Mouse (Mus musculus): ENCODE measurements around the gene Ryr3. TPM values are rescaled to one million over a fixed set of nuclear protein-coding genes. Genes with fewer than 3 reads are reported as not detected.

The Ryr3 gene
- polyA plus RNA-seq, 1 experiment from 2014 or later: 2.4 TPM

DNA sequence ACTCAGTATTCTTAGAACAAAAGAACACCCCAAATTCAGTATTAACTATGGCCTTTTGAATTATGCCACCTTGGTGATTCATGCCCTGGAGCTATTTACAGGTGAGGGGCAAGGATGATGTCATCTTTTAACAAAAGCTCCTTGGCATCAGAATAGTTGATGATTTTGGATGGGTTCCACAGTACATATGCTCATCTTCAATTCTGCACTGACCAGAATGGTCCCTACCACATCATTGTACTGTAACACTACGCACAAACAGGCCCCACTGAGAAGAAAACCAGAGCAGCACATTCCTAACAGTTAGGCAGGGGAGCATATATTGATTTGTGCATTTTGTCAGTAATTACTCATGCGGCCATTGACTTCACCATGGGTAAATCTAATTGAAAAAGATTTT is 335.1 kb downstream of the Ryr3 start:
- Histone ChIP-seq H3K4me2 (no peak overlapping the region), H3K27me3 (no peaks in the 10 kb centered on the region), H3K9ac (no peak overlapping the region), H3K27ac (no peak overlapping the region), H3K4me3 (no peak overlapping the region), H3K36me3 (no peaks in the 10 kb centered on the region), H3K4me1 (no peaks in the 10 kb centered on the region), H3K9me3 (no peaks in the 10 kb centered on the region)
- ATAC-seq (ENCODE audit: borderline replicate concordance, extremely low read depth, low FRiP score, low TSS enrichment): no peak
- 91% methylated on average over 2 of the region's 2 CpGs for WGBS

DNA sequence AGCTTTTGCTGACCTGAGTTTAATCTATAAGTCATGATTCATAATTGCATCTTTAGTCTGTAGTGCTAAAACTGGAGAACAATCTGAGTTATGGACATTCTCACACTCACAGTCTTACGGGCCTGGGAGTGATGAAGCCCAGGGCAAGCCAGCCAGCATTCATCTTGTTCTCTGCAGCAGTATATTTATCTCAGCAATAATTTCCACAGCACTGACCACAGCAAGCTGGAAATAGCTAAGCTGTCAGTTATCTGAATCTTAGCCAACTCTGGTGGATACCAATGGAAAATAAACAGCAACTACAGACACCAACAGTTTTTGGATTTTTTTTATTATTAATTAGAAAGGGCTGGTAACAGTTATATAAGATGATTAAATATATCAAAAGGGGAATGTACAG is 335.5 kb downstream of the Ryr3 start:
- H3K9me3 ChIP-seq: no peaks in the 10 kb centered on the region
- 50% methylated on average over 1 of the region's 1 CpGs for WGBS
- H3K9ac ChIP-seq: no peak overlapping the region
- H3K27ac ChIP-seq: no peak overlapping the region
- H3K4me2 ChIP-seq: no peak overlapping the region
- no peak for ATAC-seq (ENCODE audit: borderline replicate concordance, extremely low read depth, low FRiP score, low TSS enrichment)
- no peaks in the 10 kb centered on the region for H3K27me3 ChIP-seq
- H3K4me3 ChIP-seq: no peak overlapping the region
- no peaks in the 10 kb centered on the region for H3K4me1 ChIP-seq
- H3K36me3 ChIP-seq: no peaks in the 10 kb centered on the region

DNA sequence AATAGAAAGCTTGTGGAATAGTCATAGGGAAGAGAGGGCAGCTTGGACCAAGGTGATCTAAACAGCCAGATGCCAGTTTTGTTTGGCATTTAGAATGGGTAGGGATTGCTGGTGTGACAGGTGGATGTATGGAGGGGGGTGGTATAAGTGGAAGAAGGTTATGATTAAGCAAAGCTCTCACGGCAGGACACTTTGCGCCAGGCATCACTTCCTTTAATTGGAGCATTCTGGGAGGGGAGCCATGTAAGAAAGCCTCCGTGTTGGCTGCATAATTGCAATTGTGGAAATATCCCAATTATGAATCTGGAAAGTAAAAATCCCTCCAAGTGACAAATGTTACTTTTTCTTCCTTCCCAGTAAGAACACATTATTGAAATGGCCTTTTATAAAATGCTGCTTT is 339.5 kb downstream of the Ryr3 start:
- 75% methylated on average over 3 of the region's 3 CpGs for WGBS

DNA sequence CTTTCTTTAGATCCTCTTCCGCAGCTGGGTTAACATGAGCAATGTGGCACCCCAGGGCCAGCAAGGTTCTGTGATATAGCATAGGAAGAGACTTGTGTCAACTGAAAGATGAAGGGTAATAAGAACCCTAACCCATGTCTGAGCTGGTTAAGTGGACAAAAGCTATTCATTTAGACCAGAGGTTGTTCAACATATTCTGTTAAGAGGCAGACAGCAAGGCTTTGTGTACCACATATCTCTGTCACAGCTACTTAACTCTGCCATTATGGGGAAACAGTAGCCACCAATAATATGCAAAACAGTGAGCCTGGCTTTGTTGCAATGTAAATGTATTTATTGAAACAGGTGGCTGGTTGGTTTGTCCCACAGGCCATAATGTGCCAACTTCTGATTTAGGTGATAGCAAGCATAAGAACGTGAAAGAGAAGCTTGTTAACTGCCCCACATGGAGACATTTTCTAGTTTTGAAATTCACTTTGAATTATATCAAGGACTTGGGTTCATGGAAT is 350.8 kb downstream of the Ryr3 start:
- Histone ChIP-seq H3K27me3 (no peaks in the 10 kb centered on the region), H3K4me2 (no peak overlapping the region), H3K4me1 (no peaks in the 10 kb centered on the region), H3K9me3 (no peaks in the 10 kb centered on the region), H3K9ac (no peak overlapping the region), H3K36me3 (no peaks in the 10 kb centered on the region), H3K27ac (no peak overlapping the region), H3K4me3 (no peak overlapping the region)
- 88% methylated on average over 2 of the region's 2 CpGs for WGBS
- ATAC-seq (ENCODE audit: borderline replicate concordance, extremely low read depth, low FRiP score, low TSS enrichment): no peak

More for the DNA sequence above, 339.5 kb downstream of the Ryr3 start:
- no peak overlapping the region for H3K4me2 ChIP-seq
- no peak for ATAC-seq (ENCODE audit: borderline replicate concordance, extremely low read depth, low FRiP score, low TSS enrichment)
- no peaks in the 10 kb centered on the region for H3K4me1 ChIP-seq
- H3K27ac ChIP-seq: no peak overlapping the region
- H3K4me3 ChIP-seq: no peak overlapping the region
- H3K9me3 ChIP-seq: no peaks in the 10 kb centered on the region
- H3K9ac ChIP-seq: no peak overlapping the region
- H3K27me3 ChIP-seq: no peaks in the 10 kb centered on the region
- no peaks in the 10 kb centered on the region for H3K36me3 ChIP-seq

DNA sequence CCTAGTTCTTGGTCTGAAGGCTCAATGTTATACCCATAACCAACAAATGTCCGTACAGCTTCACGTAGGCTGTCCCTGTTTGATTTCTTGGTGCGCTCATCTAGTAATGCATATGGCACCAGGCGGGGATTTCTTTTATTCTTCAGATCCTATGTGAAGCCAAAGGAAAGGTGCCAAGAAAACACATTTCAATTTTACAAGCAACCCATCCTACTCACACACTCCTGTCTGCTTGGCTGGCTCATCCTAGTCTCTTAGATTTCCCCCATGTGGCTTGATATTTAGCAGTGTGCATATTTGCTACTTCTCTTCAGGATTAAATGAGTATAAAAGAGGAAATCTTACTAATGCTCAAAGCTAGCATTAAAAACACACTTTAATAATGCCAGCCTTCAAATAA is 355.1 kb downstream of the Ryr3 start:
- Histone ChIP-seq H3K9ac (no peak overlapping the region), H3K4me3 (no peak overlapping the region), H3K4me2 (no peak overlapping the region), H3K36me3 (no peaks in the 10 kb centered on the region), H3K4me1 (no peaks in the 10 kb centered on the region), H3K27me3 (no peaks in the 10 kb centered on the region), H3K27ac (no peak overlapping the region), H3K9me3 (no peaks in the 10 kb centered on the region)
- WGBS: 93% methylated on average over 4 of the region's 4 CpGs
- ATAC-seq (ENCODE audit: borderline replicate concordance, extremely low read depth, low FRiP score, low TSS enrichment): no peak

DNA sequence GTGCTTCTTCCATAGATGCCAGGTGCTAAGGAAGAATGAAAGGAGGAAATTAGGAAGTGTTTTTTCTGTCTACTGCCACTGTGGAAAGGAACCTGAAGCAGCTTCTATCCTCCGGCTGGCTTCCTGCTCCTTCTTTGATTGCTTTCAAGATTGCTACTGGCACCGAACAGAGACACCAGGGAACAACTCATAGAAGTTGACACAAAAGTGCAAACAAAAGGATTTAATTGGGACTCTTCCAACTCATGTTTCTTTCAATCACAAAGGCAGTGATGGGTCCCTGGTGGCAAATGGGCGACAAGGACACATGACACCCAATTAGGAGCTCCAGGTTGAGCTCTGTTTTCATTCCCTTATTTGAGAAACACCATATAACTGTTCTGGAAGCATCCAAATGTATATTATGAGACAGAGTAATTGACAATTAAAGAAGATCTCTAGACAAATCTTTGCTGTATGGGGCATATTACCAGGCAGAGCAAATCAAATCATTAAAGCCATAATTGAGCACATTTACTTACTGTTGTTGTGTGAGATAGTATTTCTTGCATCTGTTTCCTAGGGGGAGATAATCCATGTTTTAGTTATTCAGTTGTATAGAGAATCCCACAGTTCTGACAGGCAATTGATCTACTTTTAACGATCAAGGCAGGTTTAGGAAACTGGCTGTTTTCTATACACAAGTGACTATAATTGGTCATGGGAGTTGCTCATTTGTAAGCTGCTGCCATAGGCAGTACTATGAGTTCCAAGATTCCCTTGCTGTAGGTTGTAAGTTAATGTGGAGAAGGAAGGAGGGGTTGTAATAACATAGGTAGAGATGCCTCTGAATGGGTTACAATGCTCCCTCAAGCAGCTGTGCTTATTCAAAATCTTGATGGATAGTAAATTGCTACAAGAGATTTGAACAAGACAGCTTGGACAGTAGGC is 371.0 kb downstream of the Ryr3 start:
- H3K4me2 ChIP-seq: no peak overlapping the region
- no peaks in the 10 kb centered on the region for H3K4me1 ChIP-seq
- no peak overlapping the region for H3K27ac ChIP-seq
- no peaks in the 10 kb centered on the region for H3K27me3 ChIP-seq
- H3K9me3 ChIP-seq: no peaks in the 10 kb centered on the region; the same call in 1 of the 2 replicates
- H3K36me3 ChIP-seq: no peaks in the 10 kb centered on the region
- H3K4me3 ChIP-seq: no peak overlapping the region
- 60% methylated on average over 4 of the region's 4 CpGs for WGBS
- no peak overlapping the region for H3K9ac ChIP-seq
- no peak for ATAC-seq (ENCODE audit: borderline replicate concordance, extremely low read depth, low FRiP score, low TSS enrichment)

DNA sequence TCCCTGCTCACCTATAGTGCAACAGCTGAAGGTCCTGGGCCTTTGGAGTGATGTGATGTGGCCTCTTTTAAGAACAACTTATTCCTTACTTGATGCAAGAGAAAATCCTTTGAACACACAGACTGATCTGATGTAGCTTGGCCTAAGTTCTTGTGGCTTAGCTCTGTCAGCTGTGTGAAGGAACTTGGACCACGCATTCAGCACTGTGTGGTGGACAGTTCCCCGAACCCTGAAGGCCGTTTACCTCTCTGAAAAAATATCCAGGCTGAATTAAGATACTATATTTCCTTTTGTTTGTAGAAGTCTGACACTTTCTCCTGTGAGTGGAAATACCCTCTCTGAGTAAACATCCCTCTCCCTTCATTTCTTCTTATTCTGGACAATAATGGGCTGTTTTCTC is 374.0 kb downstream of the Ryr3 start:
- Histone ChIP-seq H3K36me3 (no peaks in the 10 kb centered on the region), H3K4me2 (no peak overlapping the region), H3K27ac (no peak overlapping the region), H3K9ac (no peak overlapping the region), H3K27me3 (no peaks in the 10 kb centered on the region), H3K4me1 (no peaks in the 10 kb centered on the region), H3K9me3 (no peaks in the 10 kb centered on the region), H3K4me3 (no peak overlapping the region)
- no peak for ATAC-seq (ENCODE audit: borderline replicate concordance, extremely low read depth, low FRiP score, low TSS enrichment)
- 21% methylated on average over 3 of the region's 3 CpGs for WGBS

DNA sequence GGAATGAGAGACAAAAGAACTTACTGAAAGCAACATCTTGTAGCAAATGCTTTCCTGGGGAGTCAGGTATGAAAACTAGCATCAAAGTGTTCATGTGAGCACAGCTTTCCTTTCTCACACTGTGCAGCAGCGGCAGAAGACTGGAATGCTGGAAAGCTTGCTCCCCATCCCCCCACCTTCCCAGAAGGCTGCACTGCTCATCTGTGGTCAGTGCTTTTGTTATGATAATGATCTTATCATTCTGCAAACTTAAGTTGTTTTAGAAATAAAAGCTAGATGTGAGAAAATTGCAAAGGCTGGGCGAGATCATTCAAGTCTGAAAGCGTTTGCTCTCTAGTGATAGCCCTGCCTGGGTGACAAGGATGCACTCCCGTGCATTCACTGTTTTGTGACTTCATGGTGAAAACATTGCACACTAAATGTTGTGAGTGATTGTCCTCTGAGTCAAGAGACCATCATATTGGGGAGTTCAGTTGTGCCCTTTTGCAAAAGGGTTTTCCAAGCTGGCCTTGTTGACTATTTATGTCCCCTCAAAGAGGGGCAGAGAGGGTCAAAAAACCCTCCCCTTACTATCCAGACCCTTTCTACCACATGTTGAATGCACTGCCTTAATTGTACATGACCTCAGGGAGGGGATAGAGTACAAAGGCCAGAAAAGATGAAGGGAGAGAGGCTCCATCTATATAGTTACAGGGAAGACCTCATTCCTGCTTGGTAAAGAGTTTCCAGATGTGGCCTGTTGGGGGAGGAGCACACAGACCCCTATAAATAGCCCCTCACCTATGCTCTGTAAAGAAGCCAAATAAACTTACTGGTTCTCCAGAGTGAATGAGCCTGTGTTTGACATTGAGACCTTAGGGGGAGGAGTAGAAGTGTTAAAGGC is 385.2 kb downstream of the Ryr3 start:
- Histone ChIP-seq H3K4me2 (no peak overlapping the region), H3K4me1 (no peaks in the 10 kb centered on the region), H3K9ac (no peak overlapping the region), H3K9me3 (no peaks in the 10 kb centered on the region), H3K4me3 (no peak overlapping the region), H3K27me3 (no peaks in the 10 kb centered on the region), H3K36me3 (no peaks in the 10 kb centered on the region), H3K27ac (no peak overlapping the region)
- WGBS: 21% methylated on average over 4 of the region's 4 CpGs
- no peak for ATAC-seq (ENCODE audit: borderline replicate concordance, extremely low read depth, low FRiP score, low TSS enrichment)

DNA sequence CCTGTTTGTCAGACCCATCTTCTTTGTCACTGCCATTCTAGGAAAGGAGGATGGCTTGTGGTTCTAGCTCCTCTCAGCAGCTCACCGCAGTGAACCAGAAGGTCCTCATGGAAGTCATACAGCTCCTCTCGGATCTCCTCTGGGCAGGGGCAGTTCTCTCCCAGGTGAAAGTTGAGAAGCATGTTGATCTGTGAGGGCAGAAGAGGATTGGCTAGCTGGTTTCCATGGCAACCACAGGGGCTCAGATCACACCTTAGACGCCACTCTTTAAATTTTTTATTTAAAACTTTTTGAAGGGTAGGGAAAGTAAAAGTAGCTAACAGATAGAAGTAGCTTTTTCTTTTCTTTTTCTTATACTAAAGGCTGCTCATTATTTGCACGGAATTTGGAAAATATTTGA is 390.3 kb downstream of the Ryr3 start:
- 20% methylated on average over 4 of the region's 4 CpGs for WGBS
- H3K27me3 ChIP-seq: no peaks in the 10 kb centered on the region
- no peaks in the 10 kb centered on the region for H3K36me3 ChIP-seq
- H3K9ac ChIP-seq: no peak overlapping the region
- no peaks in the 10 kb centered on the region for H3K9me3 ChIP-seq
- H3K27ac ChIP-seq: no peak overlapping the region
- H3K4me1 ChIP-seq: no peaks in the 10 kb centered on the region
- no peak for ATAC-seq (ENCODE audit: borderline replicate concordance, extremely low read depth, low FRiP score, low TSS enrichment)
- H3K4me3 ChIP-seq: no peak overlapping the region
- H3K4me2 ChIP-seq: no peak overlapping the region

DNA sequence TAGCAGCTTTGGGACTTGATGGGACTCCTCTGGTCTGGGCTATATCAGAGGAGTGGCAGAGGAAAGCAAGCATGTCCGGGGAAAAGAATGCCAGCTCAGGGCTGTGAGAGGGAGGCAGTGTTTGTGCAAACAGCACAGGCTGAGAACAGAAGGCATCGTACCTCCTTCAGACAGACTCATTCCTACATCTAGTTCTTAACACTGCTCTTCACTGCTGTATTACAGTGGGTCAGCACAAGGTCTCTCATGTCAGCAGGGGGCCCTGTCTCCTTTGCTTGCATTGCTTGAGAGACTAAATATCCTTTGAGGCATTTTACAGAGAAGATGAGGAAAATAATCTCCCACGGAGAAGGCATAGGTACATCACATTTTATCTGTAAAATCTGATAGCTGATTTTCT is 394.2 kb downstream of the Ryr3 start:
- Histone ChIP-seq H3K27me3 (no peaks in the 10 kb centered on the region), H3K4me3 (no peak overlapping the region), H3K4me2 (no peak overlapping the region), H3K4me1 (no peaks in the 10 kb centered on the region), H3K27ac (no peak overlapping the region), H3K36me3 (no peaks in the 10 kb centered on the region), H3K9me3 (no peaks in the 10 kb centered on the region), H3K9ac (no peak overlapping the region)
- WGBS: 34% methylated on average over 3 of the region's 3 CpGs
- ATAC-seq (ENCODE audit: borderline replicate concordance, extremely low read depth, low FRiP score, low TSS enrichment): no peak

DNA sequence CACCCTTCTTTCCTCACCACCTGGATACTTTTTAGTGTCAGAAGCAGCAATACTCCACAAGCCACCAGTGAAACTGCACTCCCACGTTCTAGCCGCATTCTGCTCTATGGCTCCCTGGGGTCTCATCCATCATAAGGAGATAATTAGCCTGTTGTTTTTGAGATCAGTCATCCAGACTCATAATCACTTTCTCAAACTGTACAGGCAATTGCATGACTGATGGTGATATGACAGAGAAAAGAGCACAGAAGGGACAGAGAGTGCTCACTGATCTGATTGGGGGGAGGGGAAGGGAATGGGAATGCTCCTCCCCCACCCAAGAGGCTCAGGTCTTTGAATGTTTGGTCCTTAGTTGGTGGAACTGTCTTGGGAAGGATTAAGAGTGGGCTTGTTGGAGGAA is 397.8 kb downstream of the Ryr3 start:
- H3K4me2 ChIP-seq: no peak overlapping the region
- no peak overlapping the region for H3K9ac ChIP-seq
- no peak overlapping the region for H3K4me3 ChIP-seq
- no peaks in the 10 kb centered on the region for H3K27me3 ChIP-seq
- H3K27ac ChIP-seq: no peak overlapping the region
- no peak for ATAC-seq (ENCODE audit: borderline replicate concordance, extremely low read depth, low FRiP score, low TSS enrichment)
- no peaks in the 10 kb centered on the region for H3K9me3 ChIP-seq
- no peaks in the 10 kb centered on the region for H3K36me3 ChIP-seq
- no peaks in the 10 kb centered on the region for H3K4me1 ChIP-seq
- 37% methylated on average over 2 of the region's 2 CpGs for WGBS

DNA sequence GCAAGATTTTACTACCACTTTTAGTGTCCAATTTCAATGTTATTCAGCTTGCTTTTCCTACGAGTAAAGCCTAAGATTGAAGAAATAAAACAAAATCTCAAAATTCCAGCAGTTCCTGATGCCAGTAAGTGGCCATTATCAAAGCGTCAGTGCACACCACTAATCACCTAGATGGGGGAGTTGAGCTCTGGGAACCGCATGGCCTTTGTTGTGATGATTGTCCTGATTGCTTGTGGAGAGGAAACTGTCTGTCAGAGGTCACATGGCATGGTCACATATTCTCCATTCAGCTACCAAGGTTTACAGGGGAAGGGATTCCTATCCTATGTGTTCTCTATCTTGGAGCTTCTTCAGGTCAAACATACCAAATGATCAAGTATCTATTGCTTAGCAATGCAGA is 399.9 kb downstream of the Ryr3 start:
- ATAC-seq (ENCODE audit: borderline replicate concordance, extremely low read depth, low FRiP score, low TSS enrichment): no peak
- 56% methylated on average over 3 of the region's 3 CpGs for WGBS
- Histone ChIP-seq H3K27ac (no peak overlapping the region), H3K4me1 (no peaks in the 10 kb centered on the region), H3K36me3 (no peaks in the 10 kb centered on the region), H3K27me3 (no peaks in the 10 kb centered on the region), H3K9me3 (no peaks in the 10 kb centered on the region), H3K4me2 (no peak overlapping the region), H3K4me3 (no peak overlapping the region), H3K9ac (no peak overlapping the region)

All from lung, embryonic 15.5 days (tissue).